Mouse (Mus musculus) intestine, embryonic 15.5 days (tissue): Measurements from ENCODE around the gene Ncf4. TPM values are rescaled to one million over a fixed set of nuclear protein-coding genes. Genes with fewer than 3 reads are reported as not detected.
"Not testable (repeated sequence)": the region's sequence is repeated elsewhere in the genome, so short reads cannot be mapped to it uniquely, and the experiment has no call there.

ENCODE experiments used
- ATAC-seq: fragments of 200-750 bp; cut with Nextera tagmentation; 2 replicates; pipeline ENCODE4 v1.8.0; 2017; ENCODE audit warnings: moderate TSS enrichment, moderate library complexity
- H3K27ac ChIP-seq: fragments of 300-500 bp; sonication (generic); 2 replicates; pipeline ENCODE4 v1.5.1; 2015; ENCODE audit warnings: mild to moderate bottlenecking, inconsistent platforms
- H3K27me3 ChIP-seq: fragments of 300-500 bp; sonication (generic); replicated peaks from 2 replicates; pipeline ENCODE4 v1.6.1; 2015; ENCODE audit warnings: inconsistent platforms
- H3K36me3 ChIP-seq: fragments of 300-500 bp; sonication (generic); 2 replicates; pipeline ENCODE4 v1.6.1; 2015; ENCODE audit warnings: inconsistent platforms
- H3K4me1 ChIP-seq: fragments of 300-500 bp; sonication (generic); replicated peaks from 2 replicates; pipeline ENCODE4 v1.6.1; 2015; ENCODE audit warnings: inconsistent platforms
- H3K4me2 ChIP-seq: fragments of 300-500 bp; sonication (generic); replicated peaks from 2 replicates; pipeline ENCODE4 v1.6.1; 2015; ENCODE audit warnings: mild to moderate bottlenecking, inconsistent platforms
- H3K4me3 ChIP-seq: fragments of 300-500 bp; sonication (generic); replicated peaks from 2 replicates; pipeline ENCODE4 v1.5.1; 2015; ENCODE audit warnings: inconsistent platforms
- H3K9ac ChIP-seq: fragments of 300-500 bp; sonication (generic); 2 replicates; pipeline ENCODE4 v1.6.1; 2015; ENCODE audit warnings: inconsistent platforms
- H3K9me3 ChIP-seq: fragments of 300-500 bp; sonication (generic); 2 replicates; pipeline ENCODE4 v1.6.1; 2016; ENCODE audit warnings: inconsistent platforms
- WGBS: fragments of 180-500 bp; shearing (Covaris S2); methylation state at CpG from one replicate; pipeline ENCODE4 v1.1.7; 2015; 5-methylcytosine and 5-hydroxymethylcytosine counted together
- polyA plus RNA-seq: library from polyadenylated mRNA; unstranded; fragments of >200 nt; fragmentation: Nextera tagmentation; extraction: Ambion mirVana; gene quantifications from 2 replicates; pipeline ENCODE4 v1.2.1, GENCODE M21; 2015

The Ncf4 gene
- polyA plus RNA-seq, 1 experiment from 2014 or later: 5.6 TPM

DNA sequence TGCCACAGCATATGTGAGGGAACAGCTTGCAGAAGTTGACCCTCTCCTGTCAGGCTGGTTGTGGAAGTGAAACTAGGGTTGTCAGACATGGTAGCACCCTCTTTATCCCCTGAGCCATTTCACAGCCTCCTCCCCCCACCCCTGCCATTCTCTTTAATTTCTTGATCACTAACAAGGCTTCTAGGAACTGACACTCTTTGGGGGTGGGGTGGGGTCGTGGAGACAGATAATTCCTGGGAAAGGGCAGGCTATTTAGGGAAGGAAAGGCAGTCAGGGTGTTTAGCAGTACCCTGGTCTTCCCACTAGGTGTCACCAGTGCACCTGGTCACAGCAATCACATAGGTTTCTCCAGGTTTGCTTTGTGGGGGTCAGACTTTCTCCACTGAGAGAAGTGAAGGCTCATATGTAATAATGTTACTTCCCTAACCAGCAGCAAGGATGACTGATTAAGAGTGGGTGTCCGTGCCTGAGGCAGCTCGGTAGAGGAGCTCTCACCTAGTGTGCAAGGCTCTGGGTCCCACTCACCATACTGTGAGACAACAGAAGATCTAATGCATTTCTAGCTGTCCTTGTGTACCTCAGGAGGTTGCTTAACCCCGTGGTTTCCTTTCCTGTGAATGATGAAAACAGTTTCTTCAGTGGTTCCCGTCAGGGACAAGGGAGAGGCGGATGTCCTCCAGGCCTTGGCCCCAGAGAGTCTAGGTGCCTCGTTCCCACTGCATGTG, 12.9 kb downstream of the Ncf4 start:
- 41% methylated on average over 7 of the region's 7 CpGs for WGBS
- no peak overlapping the region for H3K4me2 ChIP-seq
- H3K36me3 ChIP-seq: no peaks in the 10 kb centered on the region
- H3K9me3 ChIP-seq: no peaks in the 10 kb centered on the region
- ATAC-seq: no peak
- H3K27ac ChIP-seq: no peak overlapping the region
- H3K4me3 ChIP-seq: no peak overlapping the region
- peaks cover 38% of the 10 kb centered on the region for H3K27me3 ChIP-seq
- no peaks in the 10 kb centered on the region for H3K4me1 ChIP-seq
- no peak overlapping the region for H3K9ac ChIP-seq

DNA sequence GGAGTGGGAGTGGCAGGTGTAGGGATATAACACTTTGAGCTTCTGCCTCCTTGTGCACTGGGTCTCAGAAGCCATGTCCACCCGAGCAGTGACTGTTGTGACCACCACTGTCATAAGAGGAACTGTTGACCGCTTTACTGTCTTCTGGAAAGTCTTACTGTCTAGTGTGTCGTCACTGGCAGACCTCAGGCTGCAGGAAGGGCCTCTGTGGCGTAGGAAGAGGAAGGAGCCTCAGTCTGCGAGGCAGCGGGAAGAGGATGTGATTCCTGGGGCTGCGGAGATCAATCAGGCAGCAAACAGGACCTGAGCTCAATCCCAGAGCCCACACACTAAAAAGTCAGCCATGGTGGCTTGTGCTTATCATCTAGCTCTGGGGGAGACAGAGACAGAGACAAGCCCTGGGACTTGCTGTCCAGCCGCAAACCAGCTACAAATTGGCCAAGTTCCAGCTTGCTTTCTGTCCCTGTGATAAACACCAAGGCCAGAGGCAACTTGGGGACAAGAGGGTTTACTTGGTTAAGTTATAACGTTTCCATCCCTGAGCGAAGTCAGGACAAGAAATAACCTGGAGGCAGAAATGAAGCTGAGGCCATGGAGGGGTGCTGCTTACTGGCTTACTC, 13.8 kb downstream of the Ncf4 start:
- H3K27ac ChIP-seq: no peak overlapping the region
- ATAC-seq: no peak
- WGBS: 67% methylated on average over 10 of the region's 10 CpGs

DNA sequence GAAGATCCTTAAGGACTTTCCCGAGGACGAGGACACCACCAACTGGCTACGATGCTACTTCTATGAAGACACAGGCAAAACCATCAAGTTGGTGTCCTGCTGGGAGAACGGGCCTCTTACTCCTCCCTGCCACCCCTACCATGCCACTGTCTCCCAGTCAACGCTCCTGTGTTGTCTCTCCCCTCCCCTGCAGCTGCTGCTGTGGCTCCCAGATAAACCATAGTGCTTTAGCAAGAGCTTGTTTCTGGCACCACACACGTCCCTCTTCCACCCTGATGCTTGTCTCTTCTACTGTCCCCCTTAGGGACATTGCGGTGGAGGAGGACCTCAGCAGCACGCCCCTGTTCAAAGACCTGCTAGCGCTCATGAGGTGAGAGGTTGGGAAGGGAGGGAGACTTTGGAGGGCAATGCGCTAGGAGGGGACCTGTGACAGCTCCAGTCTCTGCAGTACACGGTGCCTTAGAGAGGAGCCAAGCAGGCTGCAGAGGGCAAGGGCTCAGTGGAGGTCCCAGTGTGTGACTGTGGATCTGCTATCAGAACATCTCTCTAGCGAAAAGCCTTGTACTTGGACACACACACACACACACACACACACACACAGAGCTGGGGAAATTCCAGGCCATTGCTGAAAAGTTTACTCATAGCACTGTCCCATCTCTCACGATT, 16.2 kb downstream of the Ncf4 start:
- peaks cover 26% of the 10 kb centered on the region for H3K27me3 ChIP-seq
- no peak for ATAC-seq
- H3K4me1 ChIP-seq: no peaks in the 10 kb centered on the region
- no peaks in the 10 kb centered on the region for H3K9me3 ChIP-seq
- no peak overlapping the region for H3K4me3 ChIP-seq
- H3K36me3 ChIP-seq: no peaks in the 10 kb centered on the region
- WGBS: 60% methylated on average over 13 of the region's 13 CpGs
- H3K27ac ChIP-seq: no peak overlapping the region
- no peak overlapping the region for H3K9ac ChIP-seq
- no peak overlapping the region for H3K4me2 ChIP-seq

More for the DNA sequence above, 13.8 kb downstream of the Ncf4 start:
- Histone ChIP-seq H3K9me3 (no peaks in the 10 kb centered on the region), H3K27me3 (peaks cover 43% of the 10 kb centered on the region), H3K9ac (no peak overlapping the region), H3K4me1 (no peaks in the 10 kb centered on the region), H3K4me2 (no peak overlapping the region), H3K36me3 (no peaks in the 10 kb centered on the region), H3K4me3 (no peak overlapping the region)

DNA sequence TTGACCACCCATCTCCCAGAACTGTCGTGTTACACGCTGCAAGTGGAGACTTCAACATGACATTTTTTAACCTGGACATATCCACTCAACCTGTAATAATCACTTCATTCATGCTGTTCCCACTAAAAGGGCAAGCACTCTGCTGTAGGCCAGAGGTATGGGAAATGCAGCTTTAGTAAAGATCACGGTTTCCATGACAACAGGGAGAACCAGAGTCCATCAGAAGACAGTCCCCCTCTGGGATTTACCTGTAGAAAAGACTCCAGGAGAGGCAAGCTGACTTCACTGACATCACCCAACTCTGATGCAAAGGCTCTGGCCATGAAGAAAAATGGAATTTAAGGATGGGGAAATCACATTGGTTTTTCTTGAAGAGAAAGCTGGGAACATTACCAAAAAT, 18.7 kb downstream of the Ncf4 start:
- Histone ChIP-seq H3K4me2 (no peak overlapping the region), H3K4me1 (no peaks in the 10 kb centered on the region), H3K36me3 (no peaks in the 10 kb centered on the region), H3K4me3 (no peak overlapping the region), H3K27me3 (peaks cover 25% of the 10 kb centered on the region), H3K9ac (no peak overlapping the region), H3K27ac (no peak overlapping the region), H3K9me3 (no peaks in the 10 kb centered on the region)
- ATAC-seq: no peak
- WGBS: 73% methylated on average over 3 of the region's 3 CpGs

DNA sequence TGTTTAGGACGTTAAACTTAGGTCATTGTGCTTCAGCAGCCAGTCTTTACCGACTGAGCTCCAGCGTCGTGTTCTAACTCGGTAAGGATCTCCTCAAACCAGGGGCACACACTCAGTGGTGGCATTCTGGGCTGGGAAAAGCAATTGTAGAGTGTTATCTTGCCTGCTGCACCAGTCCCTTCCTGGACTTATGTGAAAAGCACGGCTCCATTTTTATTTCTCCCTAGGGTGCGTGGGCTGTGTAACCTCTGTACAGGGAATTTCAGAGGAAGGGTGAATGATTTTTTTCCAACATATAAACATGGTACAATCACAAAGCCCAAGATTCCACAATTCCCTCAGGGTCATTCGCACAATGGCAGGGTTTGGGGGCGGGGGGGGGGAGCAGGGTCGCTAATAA, 22.8 kb downstream of the Ncf4 start:
- 77% methylated on average over 10 of the region's 10 CpGs for WGBS
- no peak overlapping the region for H3K27ac ChIP-seq
- no peak overlapping the region for H3K9ac ChIP-seq
- H3K4me2 ChIP-seq: no peak overlapping the region
- H3K36me3 ChIP-seq: no peaks in the 10 kb centered on the region
- peaks cover 9% of the 10 kb centered on the region for H3K27me3 ChIP-seq
- H3K4me1 ChIP-seq: no peaks in the 10 kb centered on the region
- no peak for ATAC-seq
- H3K9me3 ChIP-seq: no peaks in the 10 kb centered on the region
- no peak overlapping the region for H3K4me3 ChIP-seq

DNA sequence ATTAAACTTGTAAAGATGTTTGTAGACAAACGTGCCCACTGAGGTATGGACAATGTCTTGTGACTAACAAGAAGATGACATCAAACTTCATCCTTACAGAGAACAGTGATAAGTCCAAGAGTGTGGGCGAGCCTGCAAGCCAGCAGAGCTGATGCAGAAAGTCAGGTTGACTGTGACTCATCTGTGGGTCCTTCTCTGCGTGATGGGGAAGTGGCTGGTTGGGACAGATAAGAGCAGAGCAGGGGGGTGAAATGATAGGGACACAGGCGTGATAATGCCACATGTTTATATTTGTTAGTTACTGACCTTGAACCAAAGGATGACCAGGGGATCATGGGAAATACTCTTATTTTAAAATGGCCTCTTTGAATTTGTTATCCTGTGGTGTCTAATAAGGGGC, 23.3 kb downstream of the Ncf4 start:
- Histone ChIP-seq H3K9me3 (no peaks in the 10 kb centered on the region), H3K4me3 (no peak overlapping the region), H3K27me3 (peaks cover 6% of the 10 kb centered on the region), H3K4me1 (no peaks in the 10 kb centered on the region), H3K9ac (no peak overlapping the region), H3K36me3 (no peaks in the 10 kb centered on the region), H3K27ac (no peak overlapping the region), H3K4me2 (no peak overlapping the region)
- ATAC-seq: peak; percentile 43; the same call in 1 of the 2 replicates
- WGBS: 44% methylated on average over 4 of the region's 4 CpGs

DNA sequence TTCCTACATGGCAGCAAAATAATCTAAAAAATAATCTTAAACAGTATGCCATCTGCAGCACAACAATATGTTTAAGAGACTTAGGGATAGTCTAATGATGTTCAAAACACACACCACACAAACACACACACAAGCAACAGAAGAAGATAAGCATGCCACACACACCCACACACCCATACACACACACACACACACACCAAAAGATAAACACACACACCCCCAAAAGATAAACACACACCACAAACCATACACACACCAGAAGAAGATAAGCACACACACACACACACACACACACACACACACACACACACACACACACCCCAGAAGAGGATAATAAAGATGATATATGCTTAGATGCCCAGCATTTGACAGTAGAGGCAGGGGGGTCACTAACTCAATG, 26.6 kb downstream of the Ncf4 start:
- H3K27me3 ChIP-seq: no peaks in the 10 kb centered on the region
- no peak overlapping the region for H3K27ac ChIP-seq
- H3K36me3 ChIP-seq: no peaks in the 10 kb centered on the region
- H3K9ac ChIP-seq: no peak overlapping the region
- no peak for ATAC-seq
- no peaks in the 10 kb centered on the region for H3K9me3 ChIP-seq
- H3K4me2 ChIP-seq: no peak overlapping the region
- H3K4me1 ChIP-seq: no peaks in the 10 kb centered on the region
- H3K4me3 ChIP-seq: no peak overlapping the region

DNA sequence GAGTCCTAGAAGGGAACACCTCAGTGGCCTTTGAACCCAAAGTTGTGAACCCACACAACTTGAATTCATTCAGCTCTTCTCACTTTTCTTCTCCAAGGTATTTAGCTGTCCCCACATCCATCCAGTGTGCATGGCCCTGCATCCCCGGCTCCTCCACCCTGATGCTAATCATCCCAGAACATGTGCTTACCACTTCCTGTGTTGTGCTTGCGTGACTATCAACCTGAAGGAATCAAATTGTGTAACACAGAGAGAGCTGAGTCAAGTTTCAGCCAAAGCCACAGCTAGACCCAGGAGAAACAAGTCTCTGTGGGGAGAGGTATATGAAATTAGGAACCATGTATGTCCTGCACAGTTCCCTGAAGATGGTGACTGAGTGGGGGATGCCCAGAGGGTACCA, 33.7 kb downstream of the Ncf4 start:
- Histone ChIP-seq H3K36me3 (no peaks in the 10 kb centered on the region), H3K27me3 (no peaks in the 10 kb centered on the region), H3K27ac (no peak overlapping the region), H3K9me3 (no peaks in the 10 kb centered on the region), H3K4me2 (no peak overlapping the region), H3K9ac (no peak overlapping the region), H3K4me1 (no peaks in the 10 kb centered on the region), H3K4me3 (no peak overlapping the region)
- WGBS: 66% methylated on average over 2 of the region's 2 CpGs
- no peak for ATAC-seq

DNA sequence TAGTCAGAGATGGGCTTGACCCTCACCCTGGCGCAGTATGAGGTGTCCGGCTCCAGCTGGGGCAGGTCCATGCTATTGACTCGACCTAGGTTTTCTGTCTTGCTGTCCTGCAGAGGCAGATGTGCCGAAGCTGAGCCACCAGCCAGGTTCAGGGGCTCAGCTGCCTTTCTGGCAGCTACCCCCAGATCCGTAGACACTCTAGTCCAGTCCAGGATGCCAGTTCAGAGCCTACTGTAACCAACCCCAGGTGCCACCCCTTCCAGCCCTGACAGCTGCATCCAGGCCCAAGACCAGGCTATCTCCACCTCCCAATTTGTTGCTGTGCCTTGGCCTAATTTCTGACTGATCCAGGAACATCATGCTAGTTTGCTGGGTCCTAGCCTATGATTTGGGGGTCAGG, 43.3 kb downstream of the Ncf4 start:
- Histone ChIP-seq H3K4me3 (no peak overlapping the region), H3K9ac (no peak overlapping the region), H3K4me2 (no peak overlapping the region), H3K27me3 (no peaks in the 10 kb centered on the region), H3K36me3 (no peaks in the 10 kb centered on the region), H3K4me1 (no peaks in the 10 kb centered on the region), H3K9me3 (no peaks in the 10 kb centered on the region), H3K27ac (no peak overlapping the region)
- ATAC-seq: no peak
- WGBS: 88% methylated on average over 5 of the region's 5 CpGs

DNA sequence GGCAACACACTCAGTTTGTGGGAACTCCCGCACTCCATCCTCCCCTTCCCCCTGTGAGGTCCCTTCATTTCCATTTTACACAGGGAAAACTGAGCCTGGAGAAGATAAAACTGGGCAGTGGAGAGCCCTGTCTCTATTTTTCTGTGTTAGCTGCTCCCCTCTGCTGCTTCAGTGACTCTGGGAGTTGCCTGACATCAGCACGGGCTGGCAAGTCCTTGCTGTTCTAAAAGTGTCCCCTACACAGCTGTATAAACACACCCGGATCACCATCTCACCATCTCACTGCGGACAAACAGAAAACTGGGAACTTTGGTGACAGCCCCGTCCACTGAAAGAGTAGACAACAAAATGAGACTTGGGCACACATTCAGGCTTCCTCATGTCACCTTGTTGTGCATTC, 45.2 kb downstream of the Ncf4 start:
- 57% methylated on average over 5 of the region's 5 CpGs for WGBS
- not testable (repeated sequence) for H3K4me2 ChIP-seq, ATAC-seq

DNA sequence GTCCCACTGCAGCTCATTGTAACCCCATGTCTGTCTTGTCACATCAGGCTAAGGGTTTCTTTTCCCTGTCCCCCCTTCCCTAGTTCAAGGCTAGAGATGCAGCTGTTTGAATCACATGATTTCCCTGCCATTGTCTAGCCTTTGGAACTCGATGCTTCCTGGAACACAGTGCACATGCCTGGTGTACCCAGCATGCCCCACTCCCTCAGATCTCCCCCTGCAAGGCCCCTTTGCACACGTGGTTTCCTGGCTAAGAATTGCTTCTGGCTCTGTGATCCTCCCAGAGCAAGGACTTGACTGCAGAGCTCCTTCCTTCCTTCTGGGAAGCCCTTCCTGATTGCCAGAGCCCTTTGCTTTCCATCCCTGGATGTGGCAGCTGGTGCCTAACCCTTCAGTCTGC, 48.6 kb downstream of the Ncf4 start:
- H3K36me3 ChIP-seq, ATAC-seq: not testable (repeated sequence)
- 7% methylated on average over 2 of the region's 2 CpGs for WGBS

More for the DNA sequence above, 45.2 kb downstream of the Ncf4 start:
- H3K4me3 ChIP-seq, H3K27me3 ChIP-seq, H3K9me3 ChIP-seq, H3K27ac ChIP-seq, H3K4me1 ChIP-seq, H3K9ac ChIP-seq, H3K36me3 ChIP-seq: not testable (repeated sequence)

DNA sequence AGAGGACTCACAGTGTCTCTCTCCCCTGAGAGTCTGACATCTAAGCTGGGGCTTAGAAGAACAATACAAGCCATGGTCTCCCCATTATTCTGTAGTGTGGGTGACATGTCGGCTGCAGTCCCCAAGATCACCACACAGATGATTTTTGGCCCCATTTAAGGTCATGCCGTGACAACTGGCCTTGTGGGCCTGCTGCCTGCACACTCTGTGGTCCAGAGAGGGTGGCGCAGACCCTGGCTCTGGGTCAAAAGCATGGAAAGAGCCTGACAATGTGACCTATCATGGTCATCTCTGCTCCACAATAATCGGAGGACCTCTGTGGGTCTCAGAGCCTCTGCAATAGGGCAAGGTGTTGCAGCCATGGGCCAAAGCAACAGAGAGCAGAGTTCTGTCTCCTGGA, 49.1 kb downstream of the Ncf4 start:
- H3K27me3 ChIP-seq: no peaks in the 10 kb centered on the region
- no peak for ATAC-seq
- no peak overlapping the region for H3K9ac ChIP-seq
- 81% methylated on average over 4 of the region's 4 CpGs for WGBS
- no peak overlapping the region for H3K4me3 ChIP-seq
- H3K4me2 ChIP-seq: no peak overlapping the region
- H3K9me3 ChIP-seq: no peaks in the 10 kb centered on the region
- no peak overlapping the region for H3K27ac ChIP-seq
- no peaks in the 10 kb centered on the region for H3K4me1 ChIP-seq
- H3K36me3 ChIP-seq: no peaks in the 10 kb centered on the region

More for the DNA sequence above, 48.6 kb downstream of the Ncf4 start:
- not testable (repeated sequence) for H3K9me3 ChIP-seq, H3K9ac ChIP-seq, H3K27me3 ChIP-seq, H3K27ac ChIP-seq, H3K4me3 ChIP-seq, H3K4me2 ChIP-seq, H3K4me1 ChIP-seq

DNA sequence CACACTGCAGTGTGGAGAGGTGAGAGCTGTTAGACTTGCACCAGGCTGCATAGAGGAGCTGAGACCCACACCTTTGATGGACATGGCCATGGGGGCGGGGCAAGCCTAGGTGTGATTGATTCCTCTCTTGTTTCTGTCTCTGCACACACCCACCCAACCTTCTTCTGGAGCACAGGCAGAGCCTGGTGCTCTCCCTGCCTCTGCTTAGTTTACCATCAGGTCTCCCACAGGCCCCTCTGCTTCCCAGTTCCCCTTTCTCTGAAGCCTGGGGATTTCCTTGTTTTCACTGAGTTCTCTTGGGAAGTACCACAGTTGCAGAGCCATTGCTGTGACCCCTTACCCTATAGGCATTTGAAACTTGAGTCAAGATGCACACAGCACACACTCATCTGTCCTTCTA, 54.0 kb downstream of the Ncf4 start:
- no peak for ATAC-seq
- H3K4me3 ChIP-seq: no peak overlapping the region
- H3K36me3 ChIP-seq: no peaks in the 10 kb centered on the region
- no peaks in the 10 kb centered on the region for H3K4me1 ChIP-seq
- H3K27me3 ChIP-seq: no peaks in the 10 kb centered on the region
- H3K27ac ChIP-seq: no peak overlapping the region
- WGBS: 76% methylated on average over 1 of the region's 1 CpGs
- no peak overlapping the region for H3K9ac ChIP-seq
- H3K9me3 ChIP-seq: no peaks in the 10 kb centered on the region
- no peak overlapping the region for H3K4me2 ChIP-seq
